Mouse (Mus musculus) limb, embryonic 13.5 days (tissue): ENCODE data around the gene Spg20. TPM values are rescaled to one million over a fixed set of nuclear protein-coding genes. Genes with fewer than 3 reads are reported as not detected.

Source experiments
- ATAC-seq: fragments of 200-750 bp; cut with Nextera tagmentation; 2 replicates; pipeline ENCODE4 v1.8.0; 2017; ENCODE audit warnings: low read depth, moderate number of reproducible peaks, moderate TSS enrichment; ENCODE audit not compliant: low FRiP score
- H3K27ac ChIP-seq: fragments of 300-500 bp; sonication (generic); 2 replicates; pipeline ENCODE4 v1.5.1; 2015; ENCODE audit warnings: inconsistent platforms, mild to moderate bottlenecking, moderate library complexity
- H3K27me3 ChIP-seq: fragments of 300-500 bp; sonication (generic); 2 replicates; pipeline ENCODE4 v1.6.1; 2015; ENCODE audit warnings: mild to moderate bottlenecking, inconsistent platforms
- H3K36me3 ChIP-seq: fragments of 300-500 bp; sonication (generic); 2 replicates; pipeline ENCODE4 v1.6.1; 2015; ENCODE audit warnings: inconsistent platforms, mild to moderate bottlenecking, moderate library complexity
- H3K4me1 ChIP-seq: fragments of 300-500 bp; sonication (generic); 2 replicates; pipeline ENCODE4 v1.6.1; 2015; ENCODE audit warnings: inconsistent platforms
- H3K4me2 ChIP-seq: fragments of 300-500 bp; sonication (generic); replicated peaks from 2 replicates; pipeline ENCODE4 v1.6.1; 2015; ENCODE audit warnings: inconsistent platforms, mild to moderate bottlenecking, moderate library complexity
- H3K4me3 ChIP-seq: fragments of 300-500 bp; sonication (generic); 2 replicates; pipeline ENCODE4 v1.5.1; 2015; ENCODE audit warnings: moderate library complexity, mild to moderate bottlenecking, inconsistent platforms
- H3K9ac ChIP-seq: fragments of 300-500 bp; sonication (generic); 2 replicates; pipeline ENCODE4 v1.6.1; 2015; ENCODE audit warnings: mild to moderate bottlenecking, inconsistent platforms
- H3K9me3 ChIP-seq: fragments of 300-500 bp; sonication (generic); 2 replicates; pipeline ENCODE4 v1.6.1; 2016; ENCODE audit warnings: inconsistent platforms
- WGBS: fragments of 180-500 bp; shearing (Covaris S2); methylation state at CpG from one replicate; pipeline ENCODE4 v1.1.7; 2015; 5-methylcytosine and 5-hydroxymethylcytosine counted together
- polyA plus RNA-seq: library from polyadenylated mRNA; unstranded; fragments of >200 nt; fragmentation: Nextera tagmentation; extraction: Ambion mirVana; gene quantifications from 2 replicates; pipeline ENCODE4 v1.2.1, GENCODE M21; 2015

Gene Spg20
- polyA plus RNA-seq, 1 experiment from 2014 or later = 92.6 TPM

DNA sequence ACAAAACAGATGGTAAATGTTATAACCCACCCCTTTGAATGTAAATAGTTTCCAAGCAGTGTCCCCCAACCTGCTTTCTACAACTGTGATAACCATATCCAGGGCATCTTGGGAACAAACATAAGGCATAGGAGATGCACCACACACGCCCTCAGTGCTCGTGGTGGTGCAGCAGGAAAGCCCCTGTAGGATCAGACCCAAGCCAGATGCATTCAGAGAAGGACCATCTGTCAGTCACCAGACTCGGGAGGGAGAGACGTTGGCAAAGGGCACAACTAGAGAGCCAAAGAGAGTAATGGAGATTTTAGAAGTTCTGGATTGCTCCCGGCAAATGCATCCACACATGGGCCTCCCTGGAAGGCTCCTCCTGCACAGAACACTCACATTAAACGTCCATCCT lies 27.1 kb upstream of the Spg20 start:
- WGBS = 56% methylated on average over 6 of the region's 6 CpGs
- Histone ChIP-seq H3K27me3 (no peaks in the 10 kb centered on the region), H3K4me3 (no peak overlapping the region), H3K4me1 (no peaks in the 10 kb centered on the region), H3K9ac (no peak overlapping the region), H3K9me3 (no peaks in the 10 kb centered on the region), H3K36me3 (no peaks in the 10 kb centered on the region), H3K4me2 (no peak overlapping the region), H3K27ac (no peak overlapping the region)
- no peak for ATAC-seq

- no peaks in the 10 kb centered on the region for H3K27me3 ChIP-seq
- H3K4me3 ChIP-seq = no peak overlapping the region
- H3K4me1 ChIP-seq = no peaks in the 10 kb centered on the region
- no peaks in the 10 kb centered on the region for H3K9me3 ChIP-seq
- H3K9ac ChIP-seq = no peak overlapping the region
- no peaks in the 10 kb centered on the region for H3K36me3 ChIP-seq
- 70% methylated on average over 3 of the region's 3 CpGs for WGBS
- ATAC-seq = no peak
- H3K4me2 ChIP-seq = no peak overlapping the region
- H3K27ac ChIP-seq = no peak overlapping the region
These were observed 26.2 kb upstream of the Spg20 start for GRCm38 (mm10) chr3:55085716-55086115.

GRCm38 (mm10) chr3:55086948-55087347 lies 25.0 kb upstream of the Spg20 start:
- Histone ChIP-seq H3K4me1 (no peaks in the 10 kb centered on the region), H3K9ac (no peak overlapping the region), H3K9me3 (no peaks in the 10 kb centered on the region), H3K4me3 (no peak overlapping the region), H3K27ac (no peak overlapping the region), H3K36me3 (no peaks in the 10 kb centered on the region), H3K4me2 (no peak overlapping the region), H3K27me3 (no peaks in the 10 kb centered on the region)
- no peak for ATAC-seq
- 86% methylated on average over 5 of the region's 5 CpGs for WGBS

DNA sequence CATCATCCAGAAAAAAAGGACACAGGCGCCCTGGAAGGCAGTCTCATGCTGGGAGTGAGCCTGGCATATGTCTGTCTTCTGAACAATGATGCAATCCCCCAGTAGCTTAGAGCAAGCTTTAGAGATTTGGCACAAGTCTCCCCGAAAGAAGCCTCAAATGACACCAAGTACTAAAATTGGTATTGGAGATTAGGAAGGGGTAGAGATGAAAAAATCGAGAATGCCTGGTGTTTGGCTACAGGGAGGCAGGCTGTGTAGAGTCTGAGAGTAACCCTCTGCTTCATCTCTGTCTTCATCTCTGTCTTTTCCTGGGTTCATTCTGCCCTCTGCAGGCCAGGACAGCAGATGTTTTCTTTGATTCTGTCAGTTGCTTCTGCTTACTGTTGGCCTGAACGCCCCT lies 24.5 kb upstream of the Spg20 start:
- Histone ChIP-seq H3K27ac (no peak overlapping the region), H3K4me3 (no peak overlapping the region), H3K36me3 (no peaks in the 10 kb centered on the region), H3K4me2 (no peak overlapping the region), H3K9ac (no peak overlapping the region), H3K27me3 (no peaks in the 10 kb centered on the region), H3K9me3 (no peaks in the 10 kb centered on the region), H3K4me1 (no peaks in the 10 kb centered on the region)
- no peak for ATAC-seq
- 72% methylated on average over 4 of the region's 4 CpGs for WGBS

- Histone ChIP-seq H3K4me2 (no peak overlapping the region), H3K4me1 (no peaks in the 10 kb centered on the region), H3K9ac (no peak overlapping the region), H3K27me3 (no peaks in the 10 kb centered on the region), H3K4me3 (no peak overlapping the region), H3K36me3 (no peaks in the 10 kb centered on the region), H3K9me3 (no peaks in the 10 kb centered on the region), H3K27ac (no peak overlapping the region)
- WGBS = 66% methylated on average over 4 of the region's 4 CpGs
- ATAC-seq = no peak
These were observed 23.5 kb upstream of the Spg20 start for GRCm38 (mm10) chr3:55088359-55088758.

- Histone ChIP-seq H3K9ac (no peak overlapping the region), H3K4me2 (no peak overlapping the region), H3K4me3 (no peak overlapping the region), H3K27me3 (no peaks in the 10 kb centered on the region), H3K4me1 (no peaks in the 10 kb centered on the region), H3K27ac (no peak overlapping the region), H3K9me3 (no peaks in the 10 kb centered on the region), H3K36me3 (no peaks in the 10 kb centered on the region)
- WGBS = 73% methylated on average over 3 of the region's 3 CpGs
- ATAC-seq = no peak
These were observed 23.1 kb upstream of the Spg20 start for GRCm38 (mm10) chr3:55088843-55089242.

- H3K4me2 ChIP-seq = no peak overlapping the region
- no peaks in the 10 kb centered on the region for H3K4me1 ChIP-seq
- H3K36me3 ChIP-seq = no peaks in the 10 kb centered on the region
- H3K4me3 ChIP-seq = no peak overlapping the region
- H3K9me3 ChIP-seq = no peaks in the 10 kb centered on the region
- ATAC-seq = no peak
- no peak overlapping the region for H3K9ac ChIP-seq
- H3K27ac ChIP-seq = no peak overlapping the region
- WGBS = 80% methylated on average over 4 of the region's 4 CpGs
- H3K27me3 ChIP-seq = no peaks in the 10 kb centered on the region
These were observed 22.6 kb upstream of the Spg20 start for GRCm38 (mm10) chr3:55089291-55089690.

DNA sequence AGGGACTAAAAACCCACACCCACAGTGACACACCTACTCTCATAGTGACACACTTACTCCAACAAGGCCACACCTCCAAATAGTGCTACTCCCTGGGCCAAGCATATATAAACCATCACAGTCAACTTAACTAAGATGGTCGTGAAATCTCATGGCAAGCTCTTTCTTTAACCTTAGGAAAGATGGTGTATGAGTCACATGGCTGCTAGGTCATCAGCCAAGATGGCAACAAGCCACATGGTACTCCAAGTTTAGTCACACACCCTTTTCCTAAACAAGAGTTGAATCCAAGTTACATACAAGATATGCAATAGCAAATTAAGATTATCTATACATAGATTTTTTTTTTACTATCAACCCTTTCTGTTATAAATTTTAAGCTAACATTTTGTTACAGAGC lies 18.7 kb upstream of the Spg20 start:
- H3K27me3 ChIP-seq = no peaks in the 10 kb centered on the region
- H3K9me3 ChIP-seq = no peaks in the 10 kb centered on the region
- no peaks in the 10 kb centered on the region for H3K36me3 ChIP-seq
- H3K4me1 ChIP-seq = peaks cover 15% of the 10 kb centered on the region
- H3K27ac ChIP-seq = no peak overlapping the region
- no peak for ATAC-seq
- WGBS = 89% methylated on average over 1 of the region's 1 CpGs
- H3K9ac ChIP-seq = no peak overlapping the region
- no peak overlapping the region for H3K4me2 ChIP-seq
- H3K4me3 ChIP-seq = no peak overlapping the region

DNA sequence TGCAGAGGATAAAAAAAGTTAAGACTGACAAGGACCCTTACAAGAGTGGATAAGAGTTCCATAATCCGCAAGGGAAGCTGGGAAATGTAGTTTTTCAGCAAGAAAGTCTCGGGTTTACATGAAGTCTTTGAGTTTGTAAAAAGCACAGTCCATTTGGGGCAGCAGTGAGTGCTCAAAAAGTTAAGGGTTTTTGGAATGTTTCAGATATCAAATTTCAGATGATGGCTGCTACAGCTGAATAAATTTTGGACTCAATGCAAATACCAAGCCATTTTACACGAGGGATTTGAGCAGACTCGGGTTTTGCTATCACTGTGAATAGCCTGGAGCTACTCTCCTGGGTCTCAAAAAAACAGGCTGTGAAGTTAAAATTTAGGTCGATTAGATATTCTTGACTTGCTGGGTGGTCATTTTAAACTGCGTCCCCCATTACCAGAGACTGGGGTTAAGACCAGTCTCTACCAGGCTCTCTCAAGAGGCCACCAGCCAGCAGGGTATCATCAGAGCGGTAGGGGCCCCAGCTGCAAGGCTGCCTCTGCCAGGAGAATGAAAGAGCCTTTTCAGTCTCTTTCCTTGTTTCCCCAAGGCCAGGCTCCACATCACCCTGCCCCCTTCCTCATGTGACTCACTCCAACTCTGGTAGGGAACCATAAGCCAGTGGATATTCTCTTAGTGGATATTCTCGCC lies 15.8 kb upstream of the Spg20 start:
- ATAC-seq = peak; percentile 79
- Histone ChIP-seq H3K9ac (no peak overlapping the region), H3K27me3 (no peaks in the 10 kb centered on the region), H3K4me1 (peaks cover 15% of the 10 kb centered on the region), H3K9me3 (no peaks in the 10 kb centered on the region), H3K4me3 (peak overlapping the region; percentile 11; the same call in 1 of the 2 replicates), H3K27ac (peak overlapping the region; percentile 88), H3K36me3 (no peaks in the 10 kb centered on the region), H3K4me2 (peak overlapping the region; percentile 42)
- 30% methylated on average over 8 of the region's 8 CpGs for WGBS

DNA sequence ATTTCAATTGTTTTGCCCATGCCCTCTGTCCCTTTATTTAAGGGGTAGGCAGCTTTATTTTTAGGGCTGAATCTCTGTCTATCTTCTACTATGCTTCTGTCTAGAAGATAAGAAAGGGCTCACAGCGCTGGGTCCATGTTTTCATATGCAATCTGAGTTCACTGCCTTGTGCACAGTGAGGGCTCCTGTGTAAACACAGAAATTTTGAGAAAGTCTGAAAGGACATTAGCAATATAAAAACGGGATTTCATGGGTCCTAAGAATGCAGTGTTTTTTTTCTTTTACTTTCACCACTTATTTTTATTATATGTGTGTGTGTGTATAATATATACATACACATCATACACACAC lies 15.3 kb upstream of the Spg20 start:
- Histone ChIP-seq H3K4me3 (no peak overlapping the region), H3K36me3 (no peaks in the 10 kb centered on the region), H3K27me3 (no peaks in the 10 kb centered on the region), H3K9ac (no peak overlapping the region), H3K9me3 (no peaks in the 10 kb centered on the region), H3K27ac (peak overlapping the region; percentile 88), H3K4me2 (peak overlapping the region; percentile 42), H3K4me1 (peaks cover 15% of the 10 kb centered on the region)
- WGBS = 73% methylated on average over 2 of the region's 2 CpGs
- no peak for ATAC-seq

GRCm38 (mm10) chr3:55097186-55097585 lies 14.7 kb upstream of the Spg20 start:
- ATAC-seq = no peak
- H3K27ac ChIP-seq = peak overlapping the region; percentile 88; the same call in 1 of the 2 replicates
- H3K4me1 ChIP-seq = peaks cover 15% of the 10 kb centered on the region
- no peaks in the 10 kb centered on the region for H3K27me3 ChIP-seq
- H3K4me3 ChIP-seq = no peak overlapping the region
- H3K9ac ChIP-seq = no peak overlapping the region
- H3K36me3 ChIP-seq = no peaks in the 10 kb centered on the region
- no peaks in the 10 kb centered on the region for H3K9me3 ChIP-seq
- WGBS = 66% methylated on average over 2 of the region's 2 CpGs
- H3K4me2 ChIP-seq = no peak overlapping the region

DNA sequence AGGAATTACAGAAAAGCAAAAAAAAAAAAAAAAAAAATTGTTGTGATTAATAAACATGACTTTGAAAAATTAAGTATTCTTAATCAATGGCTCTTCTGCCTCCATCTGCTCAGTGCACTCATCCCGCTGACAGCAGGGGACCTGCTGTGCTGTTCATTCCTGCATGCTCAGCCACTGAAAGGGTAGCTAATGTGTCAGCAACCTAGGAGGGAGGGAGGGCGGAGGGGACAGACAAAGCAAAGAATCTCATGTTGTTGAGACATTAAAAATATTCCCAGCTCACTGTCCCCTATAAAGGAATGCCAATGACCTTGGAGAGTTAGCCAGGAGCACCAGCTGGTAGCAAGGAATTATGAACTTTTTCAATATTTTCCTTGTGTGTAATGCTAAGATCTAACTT lies 13.9 kb upstream of the Spg20 start:
- no peaks in the 10 kb centered on the region for H3K9me3 ChIP-seq
- peaks cover 15% of the 10 kb centered on the region for H3K4me1 ChIP-seq
- no peaks in the 10 kb centered on the region for H3K27me3 ChIP-seq
- H3K27ac ChIP-seq = no peak overlapping the region
- no peak overlapping the region for H3K9ac ChIP-seq
- no peak overlapping the region for H3K4me3 ChIP-seq
- no peak overlapping the region for H3K4me2 ChIP-seq
- 72% methylated on average over 2 of the region's 2 CpGs for WGBS
- ATAC-seq = no peak; the same call in 1 of the 2 replicates
- H3K36me3 ChIP-seq = no peaks in the 10 kb centered on the region

GRCm38 (mm10) chr3:55098990-55099389 lies 12.9 kb upstream of the Spg20 start:
- no peak overlapping the region for H3K9ac ChIP-seq
- no peak overlapping the region for H3K27ac ChIP-seq
- no peak overlapping the region for H3K4me3 ChIP-seq
- ATAC-seq = peak; percentile 43; the same call in 1 of the 2 replicates
- no peaks in the 10 kb centered on the region for H3K27me3 ChIP-seq
- H3K4me2 ChIP-seq = no peak overlapping the region
- WGBS = 70% methylated on average over 11 of the region's 11 CpGs
- peaks cover 15% of the 10 kb centered on the region for H3K4me1 ChIP-seq
- H3K9me3 ChIP-seq = no peaks in the 10 kb centered on the region
- no peaks in the 10 kb centered on the region for H3K36me3 ChIP-seq
